Mouse (Mus musculus) hematopoietic multipotent progenitor cell, adult 10-12 weeks (in vitro differentiated cells): Measurements from ENCODE around the gene Agr2. TPM values are rescaled to one million over a fixed set of nuclear protein-coding genes. Genes with fewer than 3 reads are reported as not detected.

Experiments
- polyA plus RNA-seq: library from polyadenylated mRNA; stranded (reverse); fragments of >175 nt; gene quantifications from 2 replicates; pipeline ENCODE4 v1.2.3, GENCODE M21; 2012; ENCODE audit warnings: low replicate concordance

Agr2 gene
- polyA plus RNA-seq: not detected in 2 replicates

GRCm38 (mm10) chr12:35992711-35993110, at the start of gene Agr2:
Agr2 (plus strand) TSS chr12:35992907.

GRCm38 (mm10) chr12:36042348-36042778, 49.7 kb downstream of the Agr2 start, which contains the start of gene Tspan13:
Tspan13 (minus strand) TSS chr12:36042500.

Other genes starting within 250 kb of the Agr2 start
- not detected in 2 replicates for gene Agr3, start 67.3 kb upstream of the Agr2 start, polyA plus RNA-seq
- gene Tspan13, start 49.6 kb downstream of the Agr2 start, polyA plus RNA-seq: 211 and 770 TPM in 2 replicates
- 1.5 and 2.8 TPM in 2 replicates for gene Ankmy2, start 164.2 kb downstream of the Agr2 start, polyA plus RNA-seq
- gene Bzw2, start 165.2 kb downstream of the Agr2 start, polyA plus RNA-seq: 7.6 and 11.6 TPM in 2 replicates